Mouse (Mus musculus) heart, postnatal 14 days (tissue): ENCODE measurements at regions not wholly inside any gene's neighbourhood (a gene's known extent, or its start where the extent isn't known, plus 50 kb on each side); places are given as distances from the start of the nearest gene placed in this dataset.
A peak's percentile ranks its signal among the peaks of the same experiment; 100 is the strongest.

ENCODE experiments used
- DNase-seq, 2 experiments: peaks; one replicate each; pipeline ENCODE4 v3.0.0; 2021 to 2022
- intact Hi-C: fragments of 180-260 bp; cut with DNase I; formaldehyde crosslinking; loops from one replicate; pipeline ENCODE4 v1.15.1; 2025

GRCm38 (mm10) chr7:40392207-40392606 is 505.9 kb upstream of the Vstm2b start:
- DNase-seq, result no peak
- intact Hi-C loops, result no loop called here

- intact Hi-C loops, result no loop called here
- DNase-seq, result no peak
Observed at GRCm38 (mm10) chr7:40392699-40393098, 505.4 kb upstream of the Vstm2b start.

- no peak for DNase-seq
- intact Hi-C loops, result no loop called here
Observed at GRCm38 (mm10) chr7:40398266-40398665, 499.9 kb upstream of the Vstm2b start.

GRCm38 (mm10) chr7:40419332-40419731 is 478.8 kb upstream of the Vstm2b start:
- DNase-seq, result no peak
- intact Hi-C loops, result no loop called here

GRCm38 (mm10) chr7:40422125-40422524 is 476.0 kb upstream of the Vstm2b start:
- intact Hi-C loops, result no loop called here
- no peak for DNase-seq

GRCm38 (mm10) chr7:40429416-40429815 is 468.7 kb upstream of the Vstm2b start:
- intact Hi-C loops, result no loop called here
- no peak for DNase-seq

GRCm38 (mm10) chr7:40433906-40434305 is 464.2 kb upstream of the Vstm2b start:
- DNase-seq, result peak; percentile 9 to 41
- intact Hi-C loops, result no loop called here

GRCm38 (mm10) chr7:40441128-40441527 is 457.0 kb upstream of the Vstm2b start:
- DNase-seq, result no peak
- intact Hi-C loops, result no loop called here

GRCm38 (mm10) chr7:40441786-40442185 is 456.3 kb upstream of the Vstm2b start:
- intact Hi-C loops, result no loop called here
- no peak for DNase-seq

GRCm38 (mm10) chr7:40466382-40466781 is 431.7 kb upstream of the Vstm2b start:
- intact Hi-C loops, result no loop called here
- no peak for DNase-seq

- intact Hi-C loops, result no loop called here
Observed at GRCm38 (mm10) chr7:40487256-40487655, 410.9 kb upstream of the Vstm2b start.

GRCm38 (mm10) chr7:40522703-40523267 is 375.3 kb upstream of the Vstm2b start:
- intact Hi-C loops, result no loop called here
- DNase-seq, result no peak

More at GRCm38 (mm10) chr7:40487256-40487655, 410.9 kb upstream of the Vstm2b start:
- DNase-seq, result no peak

- no peak for DNase-seq
- intact Hi-C loops, result no loop called here
Observed at GRCm38 (mm10) chr7:40536601-40537000, 361.5 kb upstream of the Vstm2b start.

GRCm38 (mm10) chr7:40537621-40538020 is 360.5 kb upstream of the Vstm2b start:
- no peak for DNase-seq
- intact Hi-C loops, result no loop called here

GRCm38 (mm10) chr7:40539789-40540188 is 358.3 kb upstream of the Vstm2b start:
- intact Hi-C loops, result no loop called here
- DNase-seq, result no peak

- intact Hi-C loops, result no loop called here
- DNase-seq, result no peak
Observed at GRCm38 (mm10) chr7:40541283-40541682, 356.8 kb upstream of the Vstm2b start.

- no peak for DNase-seq
- intact Hi-C loops, result no loop called here
Observed at GRCm38 (mm10) chr7:40563447-40564118, 334.5 kb upstream of the Vstm2b start.

- DNase-seq, result no peak
- intact Hi-C loops, result no loop called here
Observed at GRCm38 (mm10) chr7:40575971-40576370, 322.2 kb upstream of the Vstm2b start.

- DNase-seq, result no peak
- intact Hi-C loops, result no loop called here
Observed at GRCm38 (mm10) chr7:40577365-40577764, 320.8 kb upstream of the Vstm2b start.

GRCm38 (mm10) chr7:40620761-40621160 is 277.4 kb upstream of the Vstm2b start:
- intact Hi-C loops, result no loop called here
- DNase-seq, result no peak

GRCm38 (mm10) chr7:40622811-40623210 is 275.3 kb upstream of the Vstm2b start:
- DNase-seq, result peak in 1 of 2 experiments; percentile 5
- intact Hi-C loops, result no loop called here

GRCm38 (mm10) chr7:40623286-40623685 is 274.8 kb upstream of the Vstm2b start:
- no peak for DNase-seq
- intact Hi-C loops, result no loop called here
